Mouse (Mus musculus) liver, embryonic 14.5 days (tissue): ENCODE measurements around the gene Lmntd1.

Experiments used
- CTCF ChIP-seq: IDR thresholded peaks from 2 replicates; pipeline ENCODE4 v1.5.1; 2016; ENCODE audit warnings: antibody characterized with exemption, low read depth, control low read depth
- EP300 ChIP-seq: IDR thresholded peaks from 2 replicates; pipeline ENCODE4 v1.6.1; 2016; ENCODE audit warnings: antibody characterized with exemption, low read depth

DNA sequence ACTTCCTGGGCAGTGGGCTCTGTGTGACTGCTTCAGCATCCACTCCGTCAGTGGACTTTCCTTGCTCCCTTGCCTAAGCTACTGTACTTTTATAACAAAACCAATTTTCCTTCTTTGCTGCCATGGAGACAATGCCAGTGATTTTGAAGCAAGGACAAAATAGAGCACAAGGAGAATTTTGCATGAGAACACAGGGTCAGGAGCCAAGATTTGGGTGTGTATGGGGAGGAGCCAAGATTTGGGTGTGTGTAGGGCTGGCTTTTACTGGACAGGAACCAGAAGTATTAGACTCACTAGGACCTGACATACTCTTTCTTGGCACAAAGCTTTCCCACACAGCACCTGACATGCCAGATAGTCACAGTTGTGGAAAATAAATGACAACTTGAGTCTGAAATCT, 179.0 kb downstream of the Lmntd1 start:
- no peak for TF ChIP-seq EP300
- TF ChIP-seq CTCF, result no peak
